Mouse (Mus musculus) duodenum, adult 2 months (tissue): ENCODE results near the gene Rpl13. TPM values are rescaled to one million over a fixed set of nuclear protein-coding genes. Genes with fewer than 3 reads are reported as not detected.

Source experiments
- polyA plus RNA-seq: library from polyadenylated mRNA; depleted of rRNA; stranded (reverse); fragments of >200 nt; gene quantifications from 2 replicates; pipeline ENCODE4 v1.2.3, GENCODE M21; 2012; ENCODE audit warnings: low replicate concordance; rRNA removed

The Rpl13 gene
- 1,912 and 2,891 TPM in 2 replicates for polyA plus RNA-seq

DNA sequence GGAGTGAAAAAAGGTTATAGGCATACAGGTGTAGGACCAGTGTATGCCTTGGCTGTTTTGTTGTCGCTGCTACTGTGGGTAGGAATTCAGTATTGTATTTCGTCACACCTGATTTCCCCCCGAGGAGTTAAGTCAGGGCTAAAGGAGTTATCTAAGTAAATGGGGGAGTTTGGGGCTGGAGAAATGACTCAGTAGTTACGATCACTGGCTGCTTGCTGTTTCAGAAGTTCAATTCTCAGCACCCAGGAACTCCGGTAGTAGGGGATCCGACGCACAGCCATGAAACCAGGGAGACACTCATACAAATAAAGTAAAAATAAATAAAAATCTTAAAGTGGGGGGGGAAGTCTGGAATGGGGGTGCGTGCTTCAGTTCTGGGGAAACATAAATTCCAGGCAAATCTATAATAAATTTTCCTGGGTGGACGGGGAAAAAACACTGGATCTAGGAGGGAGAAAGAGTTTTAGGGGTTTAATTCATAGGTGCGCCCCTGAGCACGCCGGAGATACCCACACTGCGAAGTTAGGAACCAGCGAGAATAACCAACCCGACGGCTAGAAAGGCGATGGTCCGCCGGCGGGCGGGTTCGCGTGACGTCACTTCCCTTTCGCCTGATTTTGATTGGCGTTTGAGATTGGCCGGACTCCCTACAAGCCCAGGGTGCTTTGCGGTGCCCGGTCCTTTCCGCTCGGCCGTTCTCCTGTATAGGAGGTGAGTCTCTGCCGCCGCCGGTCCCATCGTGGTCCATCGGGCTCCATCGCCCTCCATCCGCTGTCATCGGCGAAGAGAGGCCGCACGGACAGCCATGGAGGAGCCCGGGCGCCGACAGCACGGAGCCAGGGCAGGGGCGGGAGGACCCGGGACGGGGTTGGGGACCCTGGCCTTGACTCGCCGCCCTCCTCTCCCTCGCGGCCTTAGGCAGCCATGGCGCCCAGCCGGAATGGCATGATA, at the start of gene Rpl13:
TSS of gene Rpl13 (plus strand) at position 616 of the 951 bp plus-strand sequence.

GRCm38 (mm10) chr8:123062721-123063120, 39.4 kb upstream of the Rpl13 start, which contains the start of gene Spg7:
Spg7 (plus strand) TSS chr8:123062942.

DNA sequence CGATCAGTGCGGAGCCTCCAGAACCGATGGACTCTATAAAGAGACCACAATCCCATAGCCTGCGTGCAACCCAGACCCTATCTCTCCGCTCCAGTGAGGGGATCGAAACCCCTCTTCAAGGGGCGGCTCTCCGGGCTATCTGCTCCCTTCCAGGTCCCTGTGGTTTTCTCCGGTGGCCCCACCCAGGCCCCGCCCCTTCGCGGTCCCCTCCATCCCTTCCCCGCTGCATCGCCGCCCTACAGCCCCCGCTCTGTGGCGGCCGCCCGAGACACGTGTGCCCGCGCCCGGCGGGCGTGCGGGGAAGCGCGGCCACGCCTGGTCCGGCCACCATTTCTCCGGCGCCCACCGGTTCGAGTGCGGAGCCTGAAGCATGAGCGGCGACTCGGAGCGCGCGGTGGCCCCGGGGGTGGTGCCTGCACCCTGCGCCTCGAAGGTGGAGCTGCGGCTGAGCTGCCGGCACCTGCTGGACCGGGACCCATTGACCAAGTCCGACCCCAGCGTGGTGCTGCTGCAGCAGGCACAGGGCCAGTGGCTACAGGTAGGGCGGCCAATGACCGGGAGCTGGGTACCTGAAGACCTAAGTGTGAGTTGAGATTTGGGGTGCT, 15.1 kb downstream of the Rpl13 start, which contains the start of gene Cpne7:
TSS of gene Cpne7 (plus strand) at position 248 of the 605 bp plus-strand sequence.

Other genes with a start within 250 kb of the Rpl13 start
- 34.4 and 43.1 TPM in 2 replicates for gene Ankrd11, start 60.1 kb upstream of the Rpl13 start, polyA plus RNA-seq
- gene Spg7, start 39.4 kb upstream of the Rpl13 start, polyA plus RNA-seq: 151 and 211 TPM in 2 replicates
- 1.0 and 1.5 TPM in 2 replicates for gene Cpne7, start 15.0 kb downstream of the Rpl13 start, polyA plus RNA-seq
- gene Sult5a1, start 56.0 kb downstream of the Rpl13 start, polyA plus RNA-seq: 0.79 and 2.6 TPM in 2 replicates
- 120 and 652 TPM in 2 replicates for gene Dpep1, start 83.9 kb downstream of the Rpl13 start, polyA plus RNA-seq
- gene Chmp1a, start 110.4 kb downstream of the Rpl13 start, polyA plus RNA-seq: 98.3 and 162 TPM in 2 replicates
- 0.11 and 0.25 TPM in 2 replicates for gene Spata33, start 110.5 kb downstream of the Rpl13 start, polyA plus RNA-seq
- 35.7 and 43.0 TPM in 2 replicates for gene Cdk10, start 122.5 kb downstream of the Rpl13 start, polyA plus RNA-seq
- gene Spata2l, start 133.9 kb downstream of the Rpl13 start, polyA plus RNA-seq: 8.9 and 20.0 TPM in 2 replicates
- 26.1 and 27.8 TPM in 2 replicates for gene Zfp276, start 151.8 kb downstream of the Rpl13 start, polyA plus RNA-seq
- gene Vps9d1, start 152.0 kb downstream of the Rpl13 start, polyA plus RNA-seq: 77.9 and 100 TPM in 2 replicates
- 19.5 and 32.4 TPM in 2 replicates for gene Fanca, start 216.2 kb downstream of the Rpl13 start, polyA plus RNA-seq
- gene Spire2, start 230.4 kb downstream of the Rpl13 start, polyA plus RNA-seq: 27.8 and 46.5 TPM in 2 replicates